9 mouse cellular contexts compared by ENCODE assay signal in the genomic region with DNA sequence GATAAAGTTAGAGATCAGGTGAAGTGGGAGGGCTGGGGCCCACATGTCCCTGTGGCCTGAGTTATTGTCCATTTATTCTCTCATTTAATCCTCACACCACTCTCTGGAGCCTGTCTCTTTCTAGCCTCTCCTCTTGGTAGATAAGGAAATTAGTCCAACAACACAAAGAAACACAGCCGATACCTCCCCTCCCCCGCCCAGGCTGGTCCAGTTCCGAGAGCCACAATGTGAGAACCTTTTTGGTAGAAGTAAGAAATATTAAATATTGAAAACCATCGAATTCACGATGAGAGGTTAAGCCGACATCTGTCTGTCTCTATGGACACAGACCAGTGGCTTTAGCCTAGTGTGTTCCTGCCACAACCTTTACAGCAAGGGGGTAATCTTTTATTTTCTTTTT. TPM values are rescaled to one million over a fixed set of nuclear protein-coding genes. Genes with fewer than 3 reads are reported as not detected.
DNase-seq lines count a peak whose midpoint lies in the region; ATAC-seq lines count a peak whose summit lies in the region.
"Had no signal": no experiment of that assay in that cellular context is flagged by ENCODE, and none has a peak within 500 bp of the region (broad histone marks: within the 10 kb centered on the region; RNA-seq: fewer than 3 reads in every experiment).

No protein-coding gene starts in this region.

- H3K27me3 ChIP-seq in heart, embryonic 13.5 days (replicated peaks): no peaks in the 10 kb centered on the region
- no peaks in the 10 kb centered on the region for H3K27me3 ChIP-seq in heart, embryonic 16.5 days (ENCODE audit: control insufficient read depth, insufficient read depth, low read length)
- H3K27me3 ChIP-seq in midbrain, embryonic 10.5 days (ENCODE audit: low read depth, poor library complexity, severe bottlenecking): no peaks in the 10 kb centered on the region; the same call in 1 of the 2 replicates

- H3K4me1 ChIP-seq in heart, embryonic 13.5 days: peaks cover 65% of the 10 kb centered on the region
- peaks cover 35% of the 10 kb centered on the region for H3K4me1 ChIP-seq in heart, embryonic 16.5 days (ENCODE audit: control insufficient read depth, insufficient read depth, low read length)
- peaks cover 96% of the 10 kb centered on the region for H3K4me1 ChIP-seq in midbrain, embryonic 10.5 days

- H3K36me3 ChIP-seq in heart, embryonic 13.5 days: no peaks in the 10 kb centered on the region
- H3K36me3 ChIP-seq in heart, embryonic 16.5 days (ENCODE audit: control insufficient read depth, insufficient read depth): no peaks in the 10 kb centered on the region
- H3K36me3 ChIP-seq in midbrain, embryonic 10.5 days: peaks cover 12% of the 10 kb centered on the region

- DNase-seq in heart, postnatal 14 days: no peak
- peak; percentile 60 for DNase-seq in MN1 (ENCODE audit: low spot score)
- peak; percentile 54 for DNase-seq in midbrain, embryonic 10.5 days (ENCODE audit: low spot score)
- DNase-seq in adrenal gland, adult 18-20 months (ENCODE audit: low spot score in 2 of 2): no peak
- DNase-seq in adrenal gland, adult 2 months: no peak

- ATAC-seq in heart, embryonic 13.5 days (ENCODE audit: extremely low read depth, insufficient number of reproducible peaks, low FRiP score, low TSS enrichment): no peak
- no peak for ATAC-seq in heart, embryonic 16.5 days (replicated peaks; ENCODE audit: extremely low read depth, insufficient read depth, low FRiP score)
- no peak for ATAC-seq in granulocyte monocyte progenitor cell, adult 5-6 weeks (replicated peaks; ENCODE audit: poor library complexity, severe bottlenecking)

- WGBS in heart, embryonic 13.5 days: 35% methylated on average over 6 of the region's 6 CpGs
- WGBS in heart, embryonic 16.5 days: 40% methylated on average over 6 of the region's 6 CpGs
- 28% methylated on average over 6 of the region's 6 CpGs for WGBS in midbrain, embryonic 10.5 days

- peak overlapping the region; percentile 90 for H3K9ac ChIP-seq in heart, embryonic 13.5 days
- peak overlapping the region; percentile 81 for H3K9ac ChIP-seq in heart, embryonic 16.5 days (ENCODE audit: low read length)

- peak overlapping the region; percentile 81 for H3K4me2 ChIP-seq in heart, embryonic 13.5 days
- H3K4me2 ChIP-seq in heart, embryonic 16.5 days (ENCODE audit: low read depth, low read length): peak overlapping the region; percentile 77

- H3K27ac ChIP-seq in heart, embryonic 13.5 days (replicated peaks): peak overlapping the region; percentile 98
- H3K27ac ChIP-seq in heart, embryonic 16.5 days (ENCODE audit: low read length): peak overlapping the region; percentile 96
- peak overlapping the region; percentile 95 for H3K27ac ChIP-seq in midbrain, embryonic 10.5 days (replicated peaks)

- intact Hi-C loops in heart, postnatal 14 days (cut with DNase I): loop anchor here (2.0 kb wide), 1 partner anchor 30 kb away; no protein-coding TSS in a partner anchor

- H3K9me3 ChIP-seq in heart, embryonic 13.5 days: no peaks in the 10 kb centered on the region
- no peaks in the 10 kb centered on the region for H3K9me3 ChIP-seq in heart, embryonic 16.5 days (replicated peaks; ENCODE audit: control insufficient read depth, low read length)
- H3K9me3 ChIP-seq in midbrain, embryonic 10.5 days (replicated peaks): no peaks in the 10 kb centered on the region

- peak overlapping the region; percentile 63 for H3K4me3 ChIP-seq in heart, embryonic 13.5 days
- peak overlapping the region; percentile 63; the same call in 1 of the 2 replicates for H3K4me3 ChIP-seq in heart, embryonic 16.5 days (ENCODE audit: low read length)
- H3K4me3 ChIP-seq in midbrain, embryonic 10.5 days: peak overlapping the region; percentile 63

RNA-seq across cellular contexts. Expression of gene Tuba1a, which starts 31.2 kb away (rescaled TPM):
- 1,012 and 1,030 TPM in 2 replicates for polyA plus RNA-seq in heart, embryonic 13.5 days (2015; fragmentation: Nextera tagmentation; extraction: Ambion mirVana)
- total RNA-seq in heart, postnatal 14 days (2021): 100 to 1,000 TPM; 116 to 154 TPM
- 727 and 789 TPM in 2 replicates for polyA plus RNA-seq in heart, embryonic 16.5 days (2015; fragmentation: Nextera tagmentation; extraction: Ambion mirVana)
- 4,467 and 6,520 TPM in 2 replicates for polyA plus RNA-seq in midbrain, embryonic 10.5 days (2016; fragmentation: Nextera tagmentation; extraction: Ambion mirVana)
- 21.3 and 34.8 TPM in 2 replicates for total RNA-seq in granulocyte monocyte progenitor cell, adult 5-6 weeks (2014; fragmentation: Nextera tagmentation)
- 19.6 and 24.6 TPM in 2 replicates for total RNA-seq in granulocyte monocyte progenitor cell, adult 5-6 weeks (2017)
- 100 to 1,000 TPM in 1 of 2 experiments, 10 to 100 TPM in 1; 74.3 to 169 TPM for total RNA-seq in adrenal gland, adult 18-20 months (2021)
- 100 to 1,000 TPM in 1 of 2 experiments, 10 to 100 TPM in 1; 63.2 to 125 TPM for total RNA-seq in adrenal gland, adult 2 months (2021)
- polyA plus RNA-seq in adrenal gland, adult 2 months (2012; rRNA removed): 128 and 133 TPM in 2 replicates

RNA-seq across cellular contexts. Expression of gene Gm49450, which starts 31.3 kb away (rescaled TPM):
- not detected in 2 replicates for polyA plus RNA-seq in heart, embryonic 13.5 days (2015; fragmentation: Nextera tagmentation; extraction: Ambion mirVana)
- not detected for total RNA-seq in heart, postnatal 14 days (2021)
- not detected in 2 replicates for polyA plus RNA-seq in heart, embryonic 16.5 days (2015; fragmentation: Nextera tagmentation; extraction: Ambion mirVana)
- not detected in 2 replicates for polyA plus RNA-seq in midbrain, embryonic 10.5 days (2016; fragmentation: Nextera tagmentation; extraction: Ambion mirVana)
- not detected in 2 replicates for total RNA-seq in granulocyte monocyte progenitor cell, adult 5-6 weeks (2014; fragmentation: Nextera tagmentation)
- not detected in 2 replicates for total RNA-seq in granulocyte monocyte progenitor cell, adult 5-6 weeks (2017)
- not detected for total RNA-seq in adrenal gland, adult 18-20 months (2021)
- total RNA-seq in adrenal gland, adult 2 months (2021): 10 to 100 TPM in 1 of 2 experiments, not detected in 1; 10.9 TPM
- polyA plus RNA-seq in adrenal gland, adult 2 months (2012; rRNA removed): 49.5 and 126 TPM in 2 replicates
- total RNA-seq: liver, adult 2 months had no signal

RNA-seq across cellular contexts. Expression of gene Tuba1c, which starts 45.0 kb away (rescaled TPM):
- 150 and 158 TPM in 2 replicates for polyA plus RNA-seq in heart, embryonic 13.5 days (2015; fragmentation: Nextera tagmentation; extraction: Ambion mirVana)
- 10 to 100 TPM; 42.2 to 57.4 TPM for total RNA-seq in heart, postnatal 14 days (2021)
- 130 and 149 TPM in 2 replicates for polyA plus RNA-seq in heart, embryonic 16.5 days (2015; fragmentation: Nextera tagmentation; extraction: Ambion mirVana)
- 118 and 129 TPM in 2 replicates for polyA plus RNA-seq in midbrain, embryonic 10.5 days (2016; fragmentation: Nextera tagmentation; extraction: Ambion mirVana)
- 117 and 131 TPM in 2 replicates for total RNA-seq in granulocyte monocyte progenitor cell, adult 5-6 weeks (2014; fragmentation: Nextera tagmentation)
- 109 and 120 TPM in 2 replicates for total RNA-seq in granulocyte monocyte progenitor cell, adult 5-6 weeks (2017)
- 100 to 1,000 TPM; 235 to 284 TPM for total RNA-seq in adrenal gland, adult 18-20 months (2021)
- total RNA-seq in adrenal gland, adult 2 months (2021): 100 to 1,000 TPM; 270 to 284 TPM
- polyA plus RNA-seq in adrenal gland, adult 2 months (2012; rRNA removed): 205 and 318 TPM in 2 replicates

RNA-seq across cellular contexts. Expression of gene Tuba1b, which starts 50.3 kb away (rescaled TPM):
- polyA plus RNA-seq in heart, embryonic 13.5 days (2015; fragmentation: Nextera tagmentation; extraction: Ambion mirVana): 1,584 and 1,655 TPM in 2 replicates
- 100 to 1,000 TPM; 164 to 218 TPM for total RNA-seq in heart, postnatal 14 days (2021)
- 1,504 and 1,594 TPM in 2 replicates for polyA plus RNA-seq in heart, embryonic 16.5 days (2015; fragmentation: Nextera tagmentation; extraction: Ambion mirVana)
- 2,448 and 2,588 TPM in 2 replicates for polyA plus RNA-seq in midbrain, embryonic 10.5 days (2016; fragmentation: Nextera tagmentation; extraction: Ambion mirVana)
- 2,030 and 2,397 TPM in 2 replicates for total RNA-seq in granulocyte monocyte progenitor cell, adult 5-6 weeks (2014; fragmentation: Nextera tagmentation)
- 964 and 1,039 TPM in 2 replicates for total RNA-seq in granulocyte monocyte progenitor cell, adult 5-6 weeks (2017)
- 100 to 1,000 TPM; 193 to 255 TPM for total RNA-seq in adrenal gland, adult 18-20 months (2021)
- total RNA-seq in adrenal gland, adult 2 months (2021): 100 to 1,000 TPM; 235 to 261 TPM
- 616 and 725 TPM in 2 replicates for polyA plus RNA-seq in adrenal gland, adult 2 months (2012; rRNA removed)

Comparison
In these comparisons a context has a peak if more than half of its experiments do, and no peak if none do; other contexts are left out.
1. DNase-seq: peak in MN1 (single experiment) and midbrain, embryonic 10.5 days (single experiment); none in heart, postnatal 14 days (0 of 2), adrenal gland, adult 18-20 months (0 of 2) and adrenal gland, adult 2 months (single experiment).
2. Peak in every context shown above with its lines, with median percentiles within 50 percentile points of each other: H3K27ac ChIP-seq and H3K4me3 ChIP-seq.